Mouse (Mus musculus) regulatory T cell (primary cell): Measurements from ENCODE around the gene Gstk1.

ENCODE experiments used
- in situ Hi-C: fragments of 300-600 bp; cut with MboI, MseI; formaldehyde crosslinking; loops from one replicate; pipeline ENCODE4 v1.15.1; 2025; ENCODE audit warnings: high pct_unique_total_duplicates

Gene Gstk1

GRCm38 (mm10) chr6:42245711-42246353 lies at the start of gene Gstk1:
Gene Gstk1, plus strand, starts transcription at chr6:42245935.
- in situ Hi-C loops = no loop called here

- in situ Hi-C loops = no loop called here
These were observed 48.0 kb upstream of the Gstk1 start for GRCm38 (mm10) chr6:42197710-42198109.

DNA sequence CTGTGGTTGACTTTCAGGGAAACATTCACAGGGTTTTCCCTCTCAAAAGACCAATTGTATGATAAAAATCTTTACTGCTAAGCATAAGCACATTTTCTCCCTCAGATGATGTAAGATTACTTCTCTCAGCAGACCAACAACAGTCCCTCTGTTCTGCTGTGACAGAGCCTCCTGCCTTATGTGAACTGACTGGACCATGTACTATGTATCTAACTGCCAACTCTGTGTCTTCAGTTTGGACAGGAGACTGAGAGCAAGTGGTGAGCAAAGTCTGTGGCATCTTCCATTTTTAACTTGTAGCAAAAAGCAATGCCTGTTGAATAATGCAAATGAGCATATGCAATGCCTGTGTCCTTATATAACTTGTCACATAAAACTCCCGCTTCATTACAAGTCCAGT lies 46.2 kb upstream of the Gstk1 start:
- in situ Hi-C loops = no loop called here

GRCm38 (mm10) chr6:42215028-42215427 lies 30.7 kb upstream of the Gstk1 start, which contains the start of gene Tas2r144:
Gene Tas2r144, plus strand, starts transcription at chr6:42215328.
- in situ Hi-C loops = no loop called here

DNA sequence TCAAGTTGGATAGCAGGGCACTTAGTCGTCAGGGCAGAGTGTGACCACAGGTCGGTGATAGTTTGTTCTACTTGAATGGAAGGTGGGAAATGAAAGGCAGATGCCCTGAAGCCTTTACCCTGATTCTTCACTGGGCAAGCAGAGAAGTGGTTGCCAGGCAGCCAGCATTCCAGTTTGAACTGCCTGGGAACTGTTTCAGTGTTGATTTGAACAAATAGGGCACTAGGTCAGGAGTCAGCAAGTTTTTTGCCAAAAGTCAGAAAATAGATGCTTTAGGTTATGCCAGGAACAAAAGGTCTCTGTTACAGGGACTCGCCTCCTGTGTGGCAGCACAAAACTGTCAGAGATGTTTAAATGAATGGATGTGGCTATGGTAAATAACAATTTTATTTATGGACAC lies 23.4 kb upstream of the Gstk1 start:
- in situ Hi-C loops = loop anchor here (5.0 kb wide), 1 partner anchor 365 kb away; no protein-coding TSS in a partner anchor

DNA sequence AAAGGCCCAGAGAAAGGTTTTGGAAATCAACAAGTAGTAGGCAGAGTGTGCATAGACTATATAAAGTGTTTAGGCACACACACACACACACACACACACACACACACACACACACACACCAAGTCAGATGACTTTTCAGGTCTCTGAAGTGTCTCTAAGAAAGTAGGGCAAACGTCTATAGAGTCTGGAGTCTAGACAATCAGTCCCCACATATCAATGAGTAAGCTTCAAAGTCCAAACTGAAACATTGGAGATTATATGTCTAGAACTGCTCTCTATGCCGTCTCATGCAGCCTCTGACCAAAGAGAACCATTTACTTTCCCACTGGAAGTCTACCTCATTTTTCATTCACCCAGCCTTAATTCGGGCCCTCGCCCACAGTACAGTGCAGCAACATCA lies 20.7 kb upstream of the Gstk1 start:
- in situ Hi-C loops = no loop called here

- in situ Hi-C loops = no loop called here
These were observed 18.3 kb upstream of the Gstk1 start for GRCm38 (mm10) chr6:42227240-42228101.

GRCm38 (mm10) chr6:42229610-42230009 lies 16.1 kb upstream of the Gstk1 start:
- in situ Hi-C loops = loop anchor here (5.0 to 10.0 kb wide), 2 partner anchors 103 to 475 kb away; no protein-coding TSS in a partner anchor

GRCm38 (mm10) chr6:42231191-42231590 lies 14.5 kb upstream of the Gstk1 start:
- in situ Hi-C loops = loop anchor here (5.0 to 10.0 kb wide), 2 partner anchors 101 to 476 kb away; no protein-coding TSS in a partner anchor

- in situ Hi-C loops = loop anchor here (10.0 kb wide), 1 partner anchor 483 kb away; no protein-coding TSS in a partner anchor
These were observed 8.4 kb upstream of the Gstk1 start for GRCm38 (mm10) chr6:42237276-42237805.

DNA sequence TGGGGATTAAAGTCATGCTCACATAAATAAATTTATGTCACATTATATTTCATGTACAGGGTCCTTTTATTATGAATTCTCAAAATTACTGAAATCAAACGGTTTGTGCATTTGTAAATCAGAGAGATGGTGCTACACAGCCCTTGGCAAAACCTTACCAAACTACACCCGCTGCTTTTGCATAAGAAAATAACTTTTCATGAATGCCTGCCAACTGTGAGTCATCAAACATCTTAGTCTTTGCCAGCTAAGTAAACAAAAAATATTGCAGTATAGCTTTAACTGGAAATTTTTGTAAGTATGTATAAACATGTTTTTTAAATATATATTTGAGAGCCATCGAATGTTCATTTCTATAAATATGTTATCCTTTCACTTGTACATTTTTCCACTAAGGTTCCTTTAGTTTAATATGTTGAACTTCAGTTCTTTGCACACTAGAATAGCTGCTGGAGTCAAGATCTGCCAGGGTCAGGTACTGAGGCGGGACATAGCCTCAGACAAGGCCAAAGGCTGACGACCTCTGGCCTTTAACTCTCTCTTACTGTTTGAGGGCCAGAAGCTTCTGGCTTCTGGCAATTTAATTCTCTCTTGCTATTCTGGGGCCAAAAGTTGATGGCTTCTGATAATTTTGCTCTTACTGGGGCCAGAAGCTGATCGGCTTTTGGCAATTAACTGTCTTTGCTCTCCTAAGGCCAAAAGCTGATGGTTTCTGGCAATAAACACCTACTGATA lies 4.3 kb upstream of the Gstk1 start:
- in situ Hi-C loops = no loop called here

DNA sequence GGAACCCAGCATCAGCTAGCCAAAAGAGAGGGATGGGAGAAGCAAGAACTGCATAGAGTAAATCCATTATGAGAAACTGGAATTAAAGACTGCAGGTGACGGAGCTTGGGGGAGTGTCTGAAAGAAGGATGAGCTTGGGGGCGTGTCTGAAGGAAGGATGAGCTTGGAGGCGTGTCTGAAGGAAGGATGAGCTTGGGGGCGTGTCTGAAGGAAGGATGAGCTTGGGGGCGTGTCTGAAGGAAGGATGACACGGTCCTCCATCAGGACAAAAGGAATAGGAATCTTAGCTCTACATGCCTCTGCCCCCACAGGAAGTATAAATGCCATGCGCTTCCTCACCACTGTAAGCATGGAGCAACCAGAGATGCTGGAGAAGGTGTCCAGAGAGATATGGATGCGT lies 1.4 kb downstream of the Gstk1 start:
- in situ Hi-C loops = no loop called here

GRCm38 (mm10) chr6:42247981-42248380 lies 2.2 kb downstream of the Gstk1 start:
- in situ Hi-C loops = no loop called here

- in situ Hi-C loops = loop anchor here (10.0 kb wide), 1 partner anchor 1137 kb away; no protein-coding TSS in a partner anchor
These were observed 6.1 kb downstream of the Gstk1 start for GRCm38 (mm10) chr6:42251791-42252190.

DNA sequence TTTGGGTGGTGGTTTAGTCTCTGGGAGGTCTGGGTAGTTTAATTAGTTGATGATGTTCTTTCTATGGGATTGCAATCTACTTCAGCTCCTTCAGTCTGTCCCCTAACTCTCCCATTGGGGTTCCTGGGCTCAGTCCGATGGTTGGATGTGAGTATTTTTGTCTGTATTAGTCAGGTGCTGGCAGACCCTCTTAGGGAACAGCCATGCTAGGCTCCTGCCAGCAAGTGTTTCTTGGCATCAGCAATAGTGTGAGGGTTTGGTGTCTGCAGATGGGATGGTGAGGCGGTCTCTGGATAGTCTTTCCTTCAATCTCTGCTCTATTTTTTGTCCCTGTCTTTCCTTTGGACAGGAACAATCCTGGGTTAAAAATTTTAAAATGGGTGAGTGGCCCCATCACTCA lies 7.4 kb downstream of the Gstk1 start:
- in situ Hi-C loops = loop anchor here (10.0 kb wide), 1 partner anchor 1138 kb away; no protein-coding TSS in a partner anchor

GRCm38 (mm10) chr6:42257303-42257863 lies 11.6 kb downstream of the Gstk1 start:
- in situ Hi-C loops = loop anchor here (10.0 kb wide), 1 partner anchor 1143 kb away; no protein-coding TSS in a partner anchor

GRCm38 (mm10) chr6:42260430-42260829 lies 14.7 kb downstream of the Gstk1 start:
- in situ Hi-C loops = loop anchor here (10.0 kb wide), 1 partner anchor 656 kb away; the partner anchor contains the start of gene Ephb6

DNA sequence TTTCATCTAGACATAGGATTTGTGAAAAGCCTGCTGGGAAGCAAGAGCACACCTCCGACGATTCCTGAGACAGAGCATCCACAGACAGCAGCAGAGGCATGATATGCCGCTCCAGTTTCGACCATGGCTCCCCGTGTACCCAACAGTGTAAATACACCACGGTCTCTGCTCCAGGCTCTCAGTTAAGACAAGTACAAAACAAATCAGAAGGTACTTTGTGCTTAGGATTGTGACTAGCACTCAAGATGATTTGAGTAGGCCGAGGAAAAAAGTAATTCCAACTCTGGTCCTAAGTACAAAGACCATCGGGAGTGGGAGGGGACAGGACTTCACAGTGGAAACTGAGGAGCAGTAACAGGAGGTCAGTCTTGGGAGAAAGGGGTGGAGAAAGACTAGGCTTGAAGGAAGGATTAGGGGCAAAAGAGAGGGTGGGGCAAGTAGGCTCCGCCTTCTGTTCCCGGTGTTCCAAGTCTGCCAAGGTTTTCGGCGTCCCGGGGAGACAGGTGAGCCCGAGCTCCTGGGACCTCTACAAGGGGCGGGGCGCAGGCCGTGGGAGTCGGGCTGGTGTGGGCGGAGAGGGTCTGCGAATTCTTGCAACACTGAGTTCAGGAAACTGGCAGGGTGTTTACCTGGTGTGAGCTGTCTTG lies 15.9 kb downstream of the Gstk1 start, which contains the start of gene Tmem139:
TSS of gene Tmem139 (plus strand) at position 447 of the 647 bp plus-strand sequence.
- in situ Hi-C loops = loop anchor here (10.0 kb wide), 1 partner anchor 657 kb away; the partner anchor contains the start of gene Ephb6

DNA sequence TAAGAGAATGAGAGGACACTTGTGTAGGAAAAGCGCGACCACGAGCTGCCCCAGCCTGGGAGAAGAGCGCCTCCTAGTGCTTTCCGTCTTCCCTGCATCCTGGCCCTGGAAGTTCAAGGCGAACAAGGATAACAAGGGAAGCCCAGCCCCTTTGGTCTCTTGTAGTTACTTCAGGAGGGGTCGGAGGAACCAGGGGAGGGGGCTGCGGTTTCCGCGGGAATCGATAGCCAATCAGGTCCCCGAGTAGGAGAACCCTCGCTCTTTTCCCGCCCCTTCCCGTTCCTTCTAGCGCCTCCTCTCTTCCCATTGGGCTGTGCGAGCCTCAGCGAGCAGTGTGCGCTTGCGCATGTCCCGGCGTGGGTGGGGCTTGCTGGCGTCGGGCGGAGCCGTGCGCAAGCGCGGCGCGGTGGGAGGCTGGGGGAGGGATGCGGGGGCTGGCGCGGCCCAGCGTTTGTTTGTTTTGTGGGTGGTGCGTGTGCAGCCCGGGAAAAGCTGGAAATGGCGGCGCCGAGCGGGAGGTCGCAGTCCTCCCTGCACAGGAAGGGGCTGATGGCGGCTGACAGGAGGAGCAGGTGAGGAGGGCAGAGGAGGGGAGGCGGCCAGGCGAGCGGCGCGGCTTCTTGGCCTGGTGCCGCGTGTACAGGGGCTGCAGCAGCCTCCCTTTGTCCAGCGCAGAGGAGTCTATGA lies 19.0 kb downstream of the Gstk1 start, which contains the start of gene Casp2:
TSS of gene Casp2 (plus strand) at position 360 of the 687 bp plus-strand sequence.
- in situ Hi-C loops = loop anchor here (5.0 to 10.0 kb wide), 2 partner anchors 93 to 660 kb away; partner anchors contain the start of gene Ephb6
